Mouse (Mus musculus): ENCODE measurements around the gene Rnf126.

- TF ChIP-seq CTCF (IDR thresholded peaks at IDR 0.05) (no peak), EP300 (IDR thresholded peaks at IDR 0.05) (no peak)
Observed at GRCm38 (mm10) chr10:79781139-79781538, 14.4 kb upstream of the Rnf126 start.

All from lung, postnatal 0 days (tissue).